Mouse (Mus musculus): ENCODE results near the gene Mfap3. TPM values are rescaled to one million over a fixed set of nuclear protein-coding genes. Genes with fewer than 3 reads are reported as not detected.

Mfap3 gene
- polyA plus RNA-seq, 1 experiment from 2014 or later = 39.0 TPM

DNA sequence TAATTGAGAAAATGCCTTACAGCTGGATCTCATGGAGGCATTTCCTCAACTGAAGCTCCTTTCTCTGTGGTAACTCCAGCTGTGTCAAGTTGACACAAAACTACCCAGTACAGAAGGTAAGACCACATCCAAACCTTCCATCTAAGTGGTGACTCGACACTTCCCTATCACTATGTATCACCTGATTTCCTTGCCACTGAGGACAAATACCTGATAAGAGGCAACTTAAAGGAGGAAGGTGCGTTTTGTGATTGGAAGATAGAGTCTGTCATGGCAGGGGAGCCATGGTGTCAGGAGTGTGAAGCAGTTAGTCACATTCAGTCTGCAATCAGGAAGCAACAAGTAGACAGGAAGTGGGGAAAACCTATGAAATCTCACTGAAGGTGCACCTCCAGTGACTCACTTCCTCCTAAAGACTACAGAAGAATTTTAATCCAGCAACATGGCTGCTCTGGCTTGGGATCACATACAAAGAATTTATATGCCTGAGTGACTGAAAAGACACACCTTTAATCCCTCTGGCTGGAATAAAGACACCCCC is 50.6 kb downstream of the Mfap3 start:
- 83% methylated on average over 2 of the region's 2 CpGs for WGBS
- Histone ChIP-seq H3K27me3 (ENCODE audit: control insufficient read depth, insufficient read depth, low read length) (no peaks in the 10 kb centered on the region), H3K9me3 (replicated peaks; ENCODE audit: control insufficient read depth, low read length) (peaks cover 5% of the 10 kb centered on the region; the same call in 1 of the 2 replicates), H3K9ac (ENCODE audit: low read length) (no peak overlapping the region), H3K4me1 (ENCODE audit: control insufficient read depth, insufficient read depth, low read length) (no peaks in the 10 kb centered on the region), H3K4me3 (replicated peaks; ENCODE audit: low read length) (no peak overlapping the region), H3K36me3 (ENCODE audit: control insufficient read depth, insufficient read depth, low read length) (no peaks in the 10 kb centered on the region), H3K27ac (ENCODE audit: low read length) (no peak overlapping the region), H3K4me2 (ENCODE audit: low read depth, low read length) (no peak overlapping the region)
- no peak for ATAC-seq (ENCODE audit: insufficient read depth, low FRiP score)

DNA sequence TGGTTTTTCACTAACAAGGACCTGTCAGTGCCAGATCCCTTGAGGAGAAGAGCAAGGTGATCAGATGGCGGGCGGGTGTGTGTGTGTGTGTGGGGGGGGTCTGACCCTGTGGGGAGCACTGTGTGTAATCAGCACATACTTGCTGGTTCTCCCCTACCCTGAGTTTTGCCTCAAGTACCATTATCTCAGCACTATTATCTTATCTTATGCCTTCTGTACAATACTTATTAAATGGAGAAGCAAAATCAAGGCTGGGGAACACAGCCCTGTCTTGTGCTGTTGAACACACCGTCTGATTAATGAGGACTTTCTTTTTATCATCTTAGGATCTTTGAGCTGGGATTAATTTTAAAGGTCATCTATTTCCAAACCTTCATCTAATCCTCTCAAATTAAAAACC is 52.6 kb downstream of the Mfap3 start:
- H3K4me1 ChIP-seq (ENCODE audit: control insufficient read depth, insufficient read depth, low read length) = no peaks in the 10 kb centered on the region
- no peak overlapping the region for H3K27ac ChIP-seq (ENCODE audit: low read length)
- 81% methylated on average over 3 of the region's 3 CpGs for WGBS
- no peak for ATAC-seq (ENCODE audit: insufficient read depth, low FRiP score)
- H3K4me3 ChIP-seq (replicated peaks; ENCODE audit: low read length) = no peak overlapping the region
- no peaks in the 10 kb centered on the region for H3K27me3 ChIP-seq (ENCODE audit: control insufficient read depth, insufficient read depth, low read length)
- H3K4me2 ChIP-seq (ENCODE audit: low read depth, low read length) = no peak overlapping the region
- H3K9ac ChIP-seq (ENCODE audit: low read length) = no peak overlapping the region
- H3K36me3 ChIP-seq (ENCODE audit: control insufficient read depth, insufficient read depth, low read length) = no peaks in the 10 kb centered on the region
- H3K9me3 ChIP-seq (replicated peaks; ENCODE audit: control insufficient read depth, low read length) = peaks cover 5% of the 10 kb centered on the region; the same call in 1 of the 2 replicates

DNA sequence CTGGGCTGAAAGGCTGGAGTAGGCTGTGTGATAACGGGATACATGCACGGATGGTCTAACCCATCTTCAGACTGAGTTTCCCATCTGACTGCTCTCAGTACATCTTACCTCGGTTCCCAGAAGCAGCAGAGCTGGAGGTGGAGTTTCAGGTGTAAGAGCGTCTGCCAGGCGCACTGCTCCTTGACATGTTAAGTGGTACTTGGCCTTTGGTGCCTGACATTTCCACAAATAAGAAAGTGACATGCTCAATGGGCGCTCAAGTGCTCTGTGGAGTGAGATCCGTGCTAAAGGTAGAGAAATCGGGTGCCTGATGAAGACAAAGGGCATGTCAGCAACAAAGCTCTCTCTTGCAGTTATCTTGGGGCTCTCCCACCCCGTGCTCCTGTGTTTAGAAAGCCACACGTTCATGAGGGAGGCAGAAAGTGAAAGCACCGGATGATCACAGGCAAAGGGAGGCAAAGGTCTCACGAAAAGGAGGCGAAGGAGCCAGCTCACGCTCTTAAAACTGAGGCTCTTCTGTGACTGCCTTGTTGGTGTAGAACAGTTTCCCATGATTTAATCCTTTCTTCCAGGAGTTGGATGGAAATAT is 55.3 kb downstream of the Mfap3 start:
- WGBS = 38% methylated on average over 14 of the region's 14 CpGs

DNA sequence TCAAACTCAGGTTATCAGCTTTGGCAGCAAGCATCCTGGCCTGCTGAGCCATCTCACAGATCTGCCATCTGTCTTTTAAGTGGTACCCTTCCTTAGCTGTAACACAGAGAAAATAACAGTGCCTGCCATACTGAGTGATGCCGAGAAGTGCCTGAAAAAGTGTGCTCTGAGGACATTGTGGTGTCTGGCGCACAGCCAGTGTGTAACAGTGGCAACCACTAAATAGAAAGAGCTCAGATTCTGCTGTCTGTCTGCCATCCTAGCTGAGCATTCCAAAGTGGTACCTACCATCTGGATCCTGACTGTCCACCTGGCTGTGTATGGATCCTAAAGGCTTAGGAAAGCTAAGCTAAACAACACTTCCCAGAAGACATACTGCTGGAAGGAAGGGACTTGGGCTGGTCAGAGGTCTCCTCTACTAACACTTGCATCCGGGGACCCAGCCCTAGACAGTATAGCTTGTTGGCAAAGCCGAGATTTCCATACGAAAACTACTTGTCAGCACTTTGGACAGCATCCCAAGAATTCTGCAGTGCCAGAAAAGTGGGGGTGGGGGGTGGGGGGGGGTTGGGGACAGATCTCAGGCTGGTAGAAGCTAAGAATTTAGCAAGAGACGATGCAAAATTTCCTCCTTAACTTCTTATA is 58.5 kb downstream of the Mfap3 start:
- Histone ChIP-seq H3K4me1 (ENCODE audit: control insufficient read depth, insufficient read depth, low read length) (no peaks in the 10 kb centered on the region), H3K4me2 (ENCODE audit: low read depth, low read length) (no peak overlapping the region), H3K36me3 (ENCODE audit: control insufficient read depth, insufficient read depth, low read length) (no peaks in the 10 kb centered on the region), H3K27ac (ENCODE audit: low read length) (no peak overlapping the region), H3K9ac (ENCODE audit: low read length) (no peak overlapping the region), H3K4me3 (replicated peaks; ENCODE audit: low read length) (no peak overlapping the region), H3K9me3 (replicated peaks; ENCODE audit: control insufficient read depth, low read length) (no peaks in the 10 kb centered on the region), H3K27me3 (ENCODE audit: control insufficient read depth, insufficient read depth, low read length) (no peaks in the 10 kb centered on the region)
- 73% methylated on average over 6 of the region's 6 CpGs for WGBS
- ATAC-seq (ENCODE audit: insufficient read depth, low FRiP score) = no peak

More for the DNA sequence above, 55.3 kb downstream of the Mfap3 start:
- ATAC-seq (ENCODE audit: insufficient read depth, low FRiP score) = no peak
- Histone ChIP-seq H3K4me3 (replicated peaks; ENCODE audit: low read length) (no peak overlapping the region), H3K4me1 (ENCODE audit: control insufficient read depth, insufficient read depth, low read length) (no peaks in the 10 kb centered on the region), H3K9ac (ENCODE audit: low read length) (no peak overlapping the region), H3K36me3 (ENCODE audit: control insufficient read depth, insufficient read depth, low read length) (no peaks in the 10 kb centered on the region), H3K27ac (ENCODE audit: low read length) (no peak overlapping the region), H3K27me3 (ENCODE audit: control insufficient read depth, insufficient read depth, low read length) (no peaks in the 10 kb centered on the region), H3K9me3 (replicated peaks; ENCODE audit: control insufficient read depth, low read length) (peaks cover 5% of the 10 kb centered on the region; the same call in 1 of the 2 replicates), H3K4me2 (ENCODE audit: low read depth, low read length) (no peak overlapping the region)

DNA sequence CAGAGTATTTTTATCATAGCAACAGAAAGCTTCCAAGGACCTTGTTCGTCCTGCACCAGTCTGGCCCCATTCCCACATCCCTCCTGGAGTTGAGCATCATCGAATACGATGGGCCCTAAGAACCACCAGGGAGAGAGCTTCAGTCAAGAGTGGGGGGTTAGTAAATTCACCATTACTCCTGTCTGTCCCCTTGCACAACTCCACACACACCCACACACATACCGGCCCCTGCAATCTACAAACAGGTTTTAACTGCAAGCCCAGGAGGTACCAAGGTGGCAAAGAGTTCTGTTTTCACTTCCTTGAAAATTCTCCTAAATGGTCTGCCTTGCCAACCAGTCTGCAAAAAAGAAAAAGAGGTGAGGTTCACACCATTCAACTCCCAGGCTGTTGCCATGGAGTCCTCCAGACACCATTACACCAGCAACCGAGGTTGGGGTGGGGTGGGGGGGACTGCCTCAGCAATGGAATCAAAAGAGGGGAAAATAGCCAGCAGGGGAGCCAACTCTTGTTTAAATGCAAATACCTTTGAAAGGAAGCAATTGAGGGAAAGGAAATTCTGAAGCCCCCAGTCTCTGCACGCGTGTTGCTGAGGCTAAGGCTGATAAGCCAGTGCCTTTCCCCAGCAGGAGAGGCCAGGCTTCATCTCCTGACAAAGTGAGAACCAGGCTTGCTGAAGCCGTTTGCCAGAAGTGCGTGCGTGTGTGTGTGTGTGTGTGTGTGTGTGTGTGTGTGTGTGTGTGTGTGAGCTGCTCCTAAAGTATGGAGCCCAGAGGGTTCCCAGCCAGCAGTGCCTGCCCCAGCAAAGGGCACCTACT is 64.6 kb downstream of the Mfap3 start:
- WGBS = 25% methylated on average over 10 of the region's 10 CpGs
- no peak for ATAC-seq (ENCODE audit: insufficient read depth, low FRiP score)
- no peaks in the 10 kb centered on the region for H3K36me3 ChIP-seq (ENCODE audit: control insufficient read depth, insufficient read depth, low read length)
- H3K4me2 ChIP-seq (ENCODE audit: low read depth, low read length) = no peak overlapping the region
- H3K4me3 ChIP-seq (replicated peaks; ENCODE audit: low read length) = no peak overlapping the region
- H3K4me1 ChIP-seq (ENCODE audit: control insufficient read depth, insufficient read depth, low read length) = 0 out of 2 replicates have a peak, but pooled peaks cover 2% of the 10 kb centered on the region
- H3K9me3 ChIP-seq (replicated peaks; ENCODE audit: control insufficient read depth, low read length) = no peaks in the 10 kb centered on the region
- no peaks in the 10 kb centered on the region for H3K27me3 ChIP-seq (ENCODE audit: control insufficient read depth, insufficient read depth, low read length)
- no peak overlapping the region for H3K27ac ChIP-seq (ENCODE audit: low read length)
- no peak overlapping the region for H3K9ac ChIP-seq (ENCODE audit: low read length)

Other genes starting within 250 kb of the Mfap3 start
- 76.3 and 77.6 TPM in 2 replicates for gene Fam114a2, start within 50 bp of the Mfap3 start, polyA plus RNA-seq (2015; fragmentation: Nextera tagmentation; extraction: Ambion mirVana)
- gene Galnt10, start 126.8 kb downstream of the Mfap3 start, polyA plus RNA-seq (2015; fragmentation: Nextera tagmentation; extraction: Ambion mirVana) = 15.7 and 17.4 TPM in 2 replicates